Mouse (Mus musculus) myocyte (in vitro differentiated cells): ENCODE measurements around the gene Tnc.

Experiments
- CEBPB ChIP-seq: IDR thresholded peaks from 2 replicates; pipeline ENCODE4 v1.6.1; 2011; ENCODE audit warnings: mild to moderate bottlenecking, moderate library complexity; ENCODE audit not compliant: poor library complexity, insufficient read depth, severe bottlenecking
- E2F4 ChIP-seq: IDR thresholded peaks from one replicate; pipeline ENCODE4 v1.6.1; 2011; ENCODE audit warnings: mild to moderate bottlenecking, control low read depth, moderate library complexity; ENCODE audit not compliant: insufficient read depth
- MYOD1 ChIP-seq, 3 experiments: IDR thresholded peaks; one replicate each; pipeline ENCODE4 v1.6.1; 2011; ENCODE audit warnings: control low read depth in 2 of 3, low read depth in 2 of 3, mild to moderate bottlenecking in 2 of 3, moderate library complexity in 1 of 3; ENCODE audit not compliant: insufficient read length in 2 of 3, control insufficient read depth in 1 of 3
- POLR2A ChIP-seq: IDR thresholded peaks from one replicate; pipeline ENCODE4 v1.6.1; 2011; ENCODE audit warnings: low read depth, mild to moderate bottlenecking, control low read depth, moderate library complexity; ENCODE audit not compliant: insufficient read length
- POLR2AphosphoS2 ChIP-seq: IDR thresholded peaks from one replicate; pipeline ENCODE4 v1.6.1; 2011; ENCODE audit warnings: low read depth, control low read depth; ENCODE audit not compliant: insufficient read length
- REST ChIP-seq: IDR thresholded peaks from one replicate; pipeline ENCODE4 v1.6.1; 2011; ENCODE audit warnings: mild to moderate bottlenecking, control low read depth, moderate library complexity; ENCODE audit not compliant: insufficient read depth, insufficient read length
- USF1 ChIP-seq: IDR thresholded peaks from one replicate; pipeline ENCODE4 v1.6.1; 2011; ENCODE audit warnings: low read depth, mild to moderate bottlenecking, control low read depth, moderate library complexity

- no peak for TF ChIP-seq POLR2A
- TF ChIP-seq MYOD1 (IDR thresholded peaks at IDR 0.05; ENCODE audit: control insufficient read depth in 1 of 3, insufficient read length in 2 of 3, low read depth in 2 of 3) = peak in 2 of 3 experiments; percentile 82 to 87
- 0 out of 2 replicates have a peak, but pooled peaks have one; percentile 28 for TF ChIP-seq CEBPB
- no peak for TF ChIP-seq POLR2AphosphoS2
- TF ChIP-seq USF1 = no peak
- TF ChIP-seq REST = no peak
- TF ChIP-seq E2F4 = no peak
Measured at GRCm38 (mm10) chr4:63929490-63929889, 117.3 kb downstream of the Tnc start.
